Mouse (Mus musculus) embryonic fibroblast, embryonic 13.5 days (primary cell): Measurements from ENCODE around the gene Wnt2.

Experiments used
- CTCF ChIP-seq: IDR thresholded peaks from 2 replicates; pipeline ENCODE4 v1.5.1; 2011; ENCODE audit warnings: mild to moderate bottlenecking, control low read depth, low read length, moderate library complexity, borderline replicate concordance; ENCODE audit not compliant: insufficient read depth
- POLR2A ChIP-seq: IDR thresholded peaks from 2 replicates; pipeline ENCODE4 v1.6.1; 2011; ENCODE audit warnings: low read depth, mild to moderate bottlenecking, control low read depth, low read length, moderate library complexity

DNA sequence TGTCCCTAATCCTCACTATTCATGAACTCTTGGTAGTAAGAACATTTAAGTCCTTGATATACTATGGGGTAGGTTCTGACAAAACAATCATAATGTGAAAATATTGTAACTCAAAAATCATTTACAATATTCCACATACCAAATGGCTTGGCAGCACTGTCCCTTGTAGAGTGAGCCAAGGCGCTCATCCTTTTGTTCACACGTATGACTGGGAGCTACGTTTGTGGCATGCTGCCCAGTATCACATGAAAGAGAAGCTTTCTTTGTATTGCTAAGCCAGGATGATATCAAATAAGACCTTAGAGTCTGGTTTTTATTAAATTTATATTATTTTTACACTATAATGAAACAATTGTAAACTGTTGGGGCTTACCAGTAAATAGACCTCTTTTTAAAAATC is 56.0 kb downstream of the Wnt2 start:
- TF ChIP-seq CTCF (no peak), POLR2A (no peak)
